Mouse (Mus musculus) neural tube, embryonic 13.5 days (tissue): ENCODE data around the gene Zfp592. TPM values are rescaled to one million over a fixed set of nuclear protein-coding genes. Genes with fewer than 3 reads are reported as not detected.

Experiments
- polyA plus RNA-seq: library from polyadenylated mRNA; unstranded; fragments of >200 nt; fragmentation: Nextera tagmentation; extraction: Ambion mirVana; gene quantifications from 2 replicates; pipeline ENCODE4 v1.2.1, GENCODE M21; 2015

Zfp592 gene
- polyA plus RNA-seq, 1 experiment from 2014 or later: 9.2 TPM

Other genes starting within 250 kb of the Zfp592 start
- 19.7 and 22.3 TPM in 2 replicates for gene Iqgap1, start 167.7 kb upstream of the Zfp592 start, polyA plus RNA-seq
- 5.3 and 5.4 TPM in 2 replicates for gene Zscan2, start 132.8 kb upstream of the Zfp592 start, polyA plus RNA-seq
- 36.3 and 43.3 TPM in 2 replicates for gene Wdr73, start 92.4 kb upstream of the Zfp592 start, polyA plus RNA-seq
- gene Nmb, start 88.6 kb upstream of the Zfp592 start, polyA plus RNA-seq: 5.5 and 7.5 TPM in 2 replicates
- 193 and 195 TPM in 2 replicates for gene Sec11a, start 45.9 kb upstream of the Zfp592 start, polyA plus RNA-seq
- 0.23 and 0.29 TPM in 2 replicates for gene Alpk3, start 63.9 kb downstream of the Zfp592 start, polyA plus RNA-seq
- not detected in 2 replicates for gene Slc28a1, start 121.1 kb downstream of the Zfp592 start, polyA plus RNA-seq
- 2.5 and 2.6 TPM in 2 replicates for gene Pde8a, start 219.9 kb downstream of the Zfp592 start, polyA plus RNA-seq